Mouse (Mus musculus): ENCODE measurements around the gene Abca1. TPM values are rescaled to one million over a fixed set of nuclear protein-coding genes. Genes with fewer than 3 reads are reported as not detected.

Abca1 gene
- polyA plus RNA-seq, 1 experiment from 2014 or later, result 4.4 TPM

DNA sequence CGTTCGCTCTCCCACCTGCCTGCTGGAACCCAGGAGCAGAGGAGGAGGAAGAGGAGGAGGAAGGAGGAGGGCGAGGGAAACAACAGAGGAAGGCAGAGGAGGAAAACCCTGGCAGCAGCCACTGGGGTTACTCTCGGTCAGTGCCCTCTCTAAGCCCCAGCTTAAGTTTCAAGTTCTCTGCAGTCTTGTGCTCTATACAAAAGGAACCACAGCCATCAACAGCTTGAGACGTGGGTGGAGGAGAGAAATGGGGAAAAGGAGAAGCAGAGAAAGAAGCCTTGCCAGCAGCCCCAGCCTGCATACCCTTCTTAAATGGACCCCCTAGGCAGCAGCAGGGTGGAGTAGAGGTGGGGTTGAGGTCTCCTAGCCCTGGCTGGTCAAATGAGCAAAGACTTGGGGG is 43.8 kb downstream of the Abca1 start:
- WGBS, result 66% methylated on average over 2 of the region's 5 CpGs
- Histone ChIP-seq H3K27ac (ENCODE audit: low read depth) (no peak overlapping the region), H3K4me1 (replicated peaks; ENCODE audit: control insufficient read depth, insufficient read depth, low read length) (no peaks in the 10 kb centered on the region), H3K4me2 (ENCODE audit: low read length) (no peak overlapping the region), H3K27me3 (replicated peaks; ENCODE audit: control insufficient read depth, insufficient read depth, low read length) (no peaks in the 10 kb centered on the region), H3K9ac (ENCODE audit: low read length) (no peak overlapping the region), H3K36me3 (ENCODE audit: control insufficient read depth, insufficient read depth, low read length) (no peaks in the 10 kb centered on the region), H3K4me3 (ENCODE audit: low read depth, low read length) (no peak overlapping the region), H3K9me3 (ENCODE audit: control insufficient read depth, low read length) (no peaks in the 10 kb centered on the region)
- ATAC-seq (replicated peaks; ENCODE audit: low FRiP score, low TSS enrichment, low read depth) (no peak), DNase-seq (ENCODE audit: low spot score) (no peak)

DNA sequence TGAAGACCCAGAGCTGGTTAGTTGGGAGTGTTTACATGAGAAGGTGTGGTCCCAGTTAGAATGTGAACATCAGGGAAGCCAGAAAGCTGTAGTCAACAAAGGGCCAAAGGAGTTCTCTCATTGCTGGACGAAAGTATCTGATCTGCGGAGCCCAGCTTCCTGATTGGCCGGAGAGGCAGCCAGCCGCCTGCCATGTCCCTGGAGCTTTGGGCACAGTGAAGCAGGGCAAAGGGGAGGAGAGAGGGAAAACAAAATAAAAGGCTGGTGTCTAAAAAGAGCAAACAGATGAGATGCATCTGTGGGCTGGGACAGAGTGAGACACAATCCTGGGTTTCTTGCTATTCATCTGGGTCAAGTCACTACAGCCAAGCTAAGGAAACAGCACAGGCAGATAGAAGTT is 44.3 kb downstream of the Abca1 start:
- Histone ChIP-seq H3K9me3 (ENCODE audit: control insufficient read depth, low read length) (no peaks in the 10 kb centered on the region), H3K36me3 (ENCODE audit: control insufficient read depth, insufficient read depth, low read length) (no peaks in the 10 kb centered on the region), H3K4me1 (replicated peaks; ENCODE audit: control insufficient read depth, insufficient read depth, low read length) (no peaks in the 10 kb centered on the region), H3K27me3 (replicated peaks; ENCODE audit: control insufficient read depth, insufficient read depth, low read length) (no peaks in the 10 kb centered on the region), H3K9ac (ENCODE audit: low read length) (no peak overlapping the region), H3K4me2 (ENCODE audit: low read length) (no peak overlapping the region), H3K27ac (ENCODE audit: low read depth) (no peak overlapping the region), H3K4me3 (ENCODE audit: low read depth, low read length) (no peak overlapping the region)
- no peak for DNase-seq (ENCODE audit: low spot score)
- ATAC-seq (replicated peaks; ENCODE audit: low FRiP score, low TSS enrichment, low read depth), result no peak
- 53% methylated on average over 4 of the region's 4 CpGs for WGBS

DNA sequence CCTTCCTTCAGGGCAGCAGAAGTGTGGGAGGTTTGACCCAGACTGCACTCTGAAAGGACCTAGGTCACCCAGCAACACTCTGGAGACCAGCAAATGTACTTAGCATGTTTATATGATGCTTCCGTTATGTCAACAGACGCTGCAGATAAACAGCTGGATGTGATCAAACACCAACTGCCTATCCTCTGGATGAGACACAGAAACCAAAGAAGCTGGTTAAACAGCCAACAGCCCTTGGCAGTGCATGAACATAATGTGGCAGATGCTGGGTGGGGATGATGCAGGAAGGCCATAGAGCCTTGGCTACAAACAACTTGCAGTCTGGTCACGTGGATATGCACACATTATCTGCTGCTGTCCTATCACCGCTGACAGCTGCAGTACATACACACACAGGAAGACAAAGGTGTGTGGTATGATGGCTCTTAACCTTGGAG is 47.8 kb downstream of the Abca1 start:
- no peaks in the 10 kb centered on the region for H3K4me1 ChIP-seq (replicated peaks; ENCODE audit: control insufficient read depth, insufficient read depth, low read length)
- H3K36me3 ChIP-seq (ENCODE audit: control insufficient read depth, insufficient read depth, low read length), result no peaks in the 10 kb centered on the region
- H3K27ac ChIP-seq (ENCODE audit: low read depth), result no peak overlapping the region
- H3K4me2 ChIP-seq (ENCODE audit: low read length), result no peak overlapping the region
- no peak overlapping the region for H3K9ac ChIP-seq (ENCODE audit: low read length)
- ATAC-seq (replicated peaks; ENCODE audit: low FRiP score, low TSS enrichment, low read depth), result no peak
- 30% methylated on average over 4 of the region's 4 CpGs for WGBS
- H3K9me3 ChIP-seq (ENCODE audit: control insufficient read depth, low read length), result no peaks in the 10 kb centered on the region
- no peak overlapping the region for H3K4me3 ChIP-seq (ENCODE audit: low read depth, low read length)
- DNase-seq (ENCODE audit: low spot score), result no peak
- H3K27me3 ChIP-seq (replicated peaks; ENCODE audit: control insufficient read depth, insufficient read depth, low read length), result no peaks in the 10 kb centered on the region

GRCm38 (mm10) chr4:53110356-53110755 is 49.3 kb downstream of the Abca1 start:
- DNase-seq (ENCODE audit: low spot score) (no peak), ATAC-seq (replicated peaks; ENCODE audit: low FRiP score, low TSS enrichment, low read depth) (no peak)
- Histone ChIP-seq H3K4me1 (replicated peaks; ENCODE audit: control insufficient read depth, insufficient read depth, low read length) (no peaks in the 10 kb centered on the region), H3K36me3 (ENCODE audit: control insufficient read depth, insufficient read depth, low read length) (no peaks in the 10 kb centered on the region), H3K9me3 (ENCODE audit: control insufficient read depth, low read length) (no peaks in the 10 kb centered on the region), H3K4me3 (ENCODE audit: low read depth, low read length) (no peak overlapping the region), H3K27ac (ENCODE audit: low read depth) (no peak overlapping the region), H3K27me3 (replicated peaks; ENCODE audit: control insufficient read depth, insufficient read depth, low read length) (no peaks in the 10 kb centered on the region), H3K4me2 (ENCODE audit: low read length) (no peak overlapping the region), H3K9ac (ENCODE audit: low read length) (no peak overlapping the region)
- WGBS, result 26% methylated on average over 5 of the region's 5 CpGs

DNA sequence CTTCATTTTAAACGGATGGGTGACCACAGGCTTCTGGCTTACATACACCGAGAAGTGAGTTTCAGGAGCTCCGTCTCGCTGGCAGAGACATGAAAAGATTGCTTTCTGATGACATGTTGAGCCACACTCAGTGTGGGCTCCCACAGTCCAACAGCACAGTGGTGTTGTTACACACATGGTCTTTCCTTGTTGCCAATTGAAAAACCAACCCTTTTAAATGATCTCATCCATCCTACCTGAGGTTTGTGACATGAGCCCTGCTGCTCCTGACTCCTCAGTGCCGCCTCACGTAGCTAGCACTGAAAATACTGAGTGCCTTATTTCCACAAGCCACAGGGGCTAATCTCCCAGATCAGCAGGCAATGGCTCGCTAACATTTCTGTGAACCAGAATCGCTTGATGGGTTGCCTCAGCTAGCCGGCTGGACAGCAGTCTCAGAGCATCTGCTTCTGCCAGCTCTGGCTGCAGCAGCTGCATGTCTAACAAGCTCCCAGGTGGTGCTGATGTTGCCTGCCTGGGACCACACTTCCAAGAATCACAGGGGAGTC is 50.2 kb downstream of the Abca1 start:
- 70% methylated on average over 9 of the region's 9 CpGs for WGBS
- Histone ChIP-seq H3K9ac (ENCODE audit: low read length) (no peak overlapping the region), H3K9me3 (ENCODE audit: control insufficient read depth, low read length) (no peaks in the 10 kb centered on the region), H3K4me2 (ENCODE audit: low read length) (no peak overlapping the region), H3K4me3 (ENCODE audit: low read depth, low read length) (no peak overlapping the region), H3K27me3 (replicated peaks; ENCODE audit: control insufficient read depth, insufficient read depth, low read length) (no peaks in the 10 kb centered on the region), H3K36me3 (ENCODE audit: control insufficient read depth, insufficient read depth, low read length) (no peaks in the 10 kb centered on the region), H3K27ac (ENCODE audit: low read depth) (no peak overlapping the region), H3K4me1 (replicated peaks; ENCODE audit: control insufficient read depth, insufficient read depth, low read length) (no peaks in the 10 kb centered on the region)
- ATAC-seq (replicated peaks; ENCODE audit: low FRiP score, low TSS enrichment, low read depth), result no peak
- no peak for DNase-seq (ENCODE audit: low spot score)

DNA sequence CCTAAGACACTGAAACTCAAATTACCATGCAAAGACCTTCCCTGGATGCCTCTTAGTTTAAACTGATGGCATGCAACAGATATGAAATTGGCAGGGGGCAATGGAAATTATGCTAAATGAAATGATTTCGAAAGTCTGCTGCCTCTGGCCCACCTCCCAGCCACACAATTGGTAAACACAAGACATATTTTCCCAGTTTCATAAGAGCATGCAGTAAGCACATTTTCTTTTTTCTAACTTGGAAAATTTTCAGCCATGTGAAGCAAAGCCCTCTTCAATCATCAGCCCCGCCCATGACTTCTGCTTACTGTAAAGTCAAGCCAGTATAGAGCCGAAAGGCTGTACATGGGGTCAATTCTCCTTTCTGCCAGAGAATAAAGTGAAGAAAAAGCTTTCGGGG is 51.5 kb downstream of the Abca1 start:
- Histone ChIP-seq H3K9ac (ENCODE audit: low read length) (no peak overlapping the region), H3K4me3 (ENCODE audit: low read depth, low read length) (no peak overlapping the region), H3K4me2 (ENCODE audit: low read length) (no peak overlapping the region), H3K36me3 (ENCODE audit: control insufficient read depth, insufficient read depth, low read length) (no peaks in the 10 kb centered on the region), H3K9me3 (ENCODE audit: control insufficient read depth, low read length) (no peaks in the 10 kb centered on the region), H3K27me3 (replicated peaks; ENCODE audit: control insufficient read depth, insufficient read depth, low read length) (no peaks in the 10 kb centered on the region), H3K27ac (ENCODE audit: low read depth) (no peak overlapping the region), H3K4me1 (replicated peaks; ENCODE audit: control insufficient read depth, insufficient read depth, low read length) (no peaks in the 10 kb centered on the region)
- DNase-seq (ENCODE audit: low spot score) (no peak), ATAC-seq (replicated peaks; ENCODE audit: low FRiP score, low TSS enrichment, low read depth) (no peak)
- 64% methylated on average over 4 of the region's 4 CpGs for WGBS

DNA sequence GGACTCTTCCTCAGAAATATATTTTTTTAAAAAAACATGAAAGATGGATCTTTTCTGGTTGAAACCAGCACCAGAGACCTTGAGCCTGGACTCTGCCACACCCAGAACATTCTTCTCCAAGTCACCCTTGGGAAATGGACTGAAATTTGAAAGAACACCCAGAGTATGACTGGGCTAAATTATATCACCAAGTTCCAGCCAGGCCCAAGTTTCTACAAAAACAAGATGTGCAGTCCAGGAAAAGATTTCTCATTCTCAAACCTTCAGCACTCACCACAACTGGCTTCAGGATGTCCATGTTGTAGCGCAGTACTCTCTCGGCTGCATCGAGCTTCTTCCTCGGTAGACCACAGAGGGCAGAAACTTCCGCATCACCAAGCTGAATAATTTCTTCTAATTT is 53.0 kb downstream of the Abca1 start:
- Histone ChIP-seq H3K27me3 (replicated peaks; ENCODE audit: control insufficient read depth, insufficient read depth, low read length) (no peaks in the 10 kb centered on the region), H3K36me3 (ENCODE audit: control insufficient read depth, insufficient read depth, low read length) (no peaks in the 10 kb centered on the region), H3K4me1 (replicated peaks; ENCODE audit: control insufficient read depth, insufficient read depth, low read length) (no peaks in the 10 kb centered on the region), H3K9me3 (ENCODE audit: control insufficient read depth, low read length) (no peaks in the 10 kb centered on the region), H3K4me2 (ENCODE audit: low read length) (no peak overlapping the region), H3K27ac (ENCODE audit: low read depth) (no peak overlapping the region), H3K4me3 (ENCODE audit: low read depth, low read length) (no peak overlapping the region), H3K9ac (ENCODE audit: low read length) (no peak overlapping the region)
- whole genome bisulfite sequencing, result 95% methylated on average over 5 of the region's 5 CpGs
- ATAC-seq (replicated peaks; ENCODE audit: low FRiP score, low TSS enrichment, low read depth), result no peak
- no peak for DNase-seq (ENCODE audit: low spot score)

GRCm38 (mm10) chr4:53106071-53106470 is 53.6 kb downstream of the Abca1 start:
- no peak overlapping the region for H3K4me2 ChIP-seq (ENCODE audit: low read length)
- H3K9me3 ChIP-seq (ENCODE audit: control insufficient read depth, low read length), result no peaks in the 10 kb centered on the region
- H3K27ac ChIP-seq (ENCODE audit: low read depth), result no peak overlapping the region
- 81% methylated on average over 3 of the region's 3 CpGs for WGBS
- no peak overlapping the region for H3K4me3 ChIP-seq (ENCODE audit: low read depth, low read length)
- no peaks in the 10 kb centered on the region for H3K36me3 ChIP-seq (ENCODE audit: control insufficient read depth, insufficient read depth, low read length)
- ATAC-seq (replicated peaks; ENCODE audit: low FRiP score, low TSS enrichment, low read depth) (no peak), DNase-seq (ENCODE audit: low spot score) (no peak)
- no peak overlapping the region for H3K9ac ChIP-seq (ENCODE audit: low read length)
- H3K4me1 ChIP-seq (replicated peaks; ENCODE audit: control insufficient read depth, insufficient read depth, low read length), result no peaks in the 10 kb centered on the region
- no peaks in the 10 kb centered on the region for H3K27me3 ChIP-seq (replicated peaks; ENCODE audit: control insufficient read depth, insufficient read depth, low read length)

- no peaks in the 10 kb centered on the region for H3K9me3 ChIP-seq (ENCODE audit: control insufficient read depth, low read length)
- no peak overlapping the region for H3K27ac ChIP-seq (ENCODE audit: low read depth)
- ATAC-seq (replicated peaks; ENCODE audit: low FRiP score, low TSS enrichment, low read depth), result no peak
- no peaks in the 10 kb centered on the region for H3K4me1 ChIP-seq (replicated peaks; ENCODE audit: control insufficient read depth, insufficient read depth, low read length)
- no peaks in the 10 kb centered on the region for H3K27me3 ChIP-seq (replicated peaks; ENCODE audit: control insufficient read depth, insufficient read depth, low read length)
- no peaks in the 10 kb centered on the region for H3K36me3 ChIP-seq (ENCODE audit: control insufficient read depth, insufficient read depth, low read length)
- 92% methylated on average over 3 of the region's 3 CpGs for WGBS
- H3K4me3 ChIP-seq (ENCODE audit: low read depth, low read length), result no peak overlapping the region
- H3K4me2 ChIP-seq (ENCODE audit: low read length), result no peak overlapping the region
- no peak for DNase-seq (ENCODE audit: low spot score)
- H3K9ac ChIP-seq (ENCODE audit: low read length), result no peak overlapping the region
Observed at GRCm38 (mm10) chr4:53104634-53105033, 55.1 kb downstream of the Abca1 start.
